Mouse (Mus musculus): ENCODE results near the gene Rubcn.
"Not testable (repeated sequence)": the region's sequence is repeated elsewhere in the genome, so short reads cannot be mapped to it uniquely, and the experiment has no call there.

Gene Rubcn

GRCm38 (mm10) chr16:32877343-32878156, at the start of gene Rubcn, which contains the start of gene Fyttd1:
Gene Rubcn, minus strand, starts transcription at chr16:32877766.
Gene Fyttd1, plus strand, starts transcription at chr16:32877500.
- DNase-seq: peak; percentile 97

GRCm38 (mm10) chr16:32927044-32927443, 49.5 kb upstream of the Rubcn start:
- no peak for DNase-seq

- peak; percentile 25 for DNase-seq
These were observed 49.1 kb upstream of the Rubcn start for GRCm38 (mm10) chr16:32926629-32927028.

GRCm38 (mm10) chr16:32915292-32916068, 37.9 kb upstream of the Rubcn start:
- DNase-seq: no peak

- DNase-seq: peak; percentile 93
These were observed 36.6 kb upstream of the Rubcn start, which contains the start of gene Lrch3 for GRCm38 (mm10) chr16:32913937-32914881. Gene Lrch3, plus strand, starts transcription at chr16:32914100.

GRCm38 (mm10) chr16:32913212-32913611, 35.6 kb upstream of the Rubcn start:
- DNase-seq: no peak

- no peak for DNase-seq
These were observed 29.2 kb upstream of the Rubcn start for GRCm38 (mm10) chr16:32906727-32907126.

- no peak for DNase-seq
These were observed 28.6 kb upstream of the Rubcn start for GRCm38 (mm10) chr16:32906186-32906585.

- DNase-seq: no peak
These were observed 24.5 kb upstream of the Rubcn start for GRCm38 (mm10) chr16:32902051-32902428.

GRCm38 (mm10) chr16:32901360-32902050, 23.9 kb upstream of the Rubcn start:
- DNase-seq: no peak

- no peak for DNase-seq
These were observed 18.6 kb upstream of the Rubcn start for GRCm38 (mm10) chr16:32896126-32896525.

GRCm38 (mm10) chr16:32889881-32890280, 12.3 kb upstream of the Rubcn start:
- DNase-seq: no peak

- no peak for DNase-seq
These were observed 10.4 kb upstream of the Rubcn start for GRCm38 (mm10) chr16:32887996-32888395.

- no peak for DNase-seq
These were observed 4.0 kb upstream of the Rubcn start for GRCm38 (mm10) chr16:32881538-32881937.

GRCm38 (mm10) chr16:32878972-32879926, 1.7 kb upstream of the Rubcn start:
- DNase-seq: no peak

GRCm38 (mm10) chr16:32878157-32878598, 612 bp upstream of the Rubcn start:
- DNase-seq: no peak

- no peak for DNase-seq
These were observed 735 bp downstream of the Rubcn start for GRCm38 (mm10) chr16:32876831-32877230.

GRCm38 (mm10) chr16:32875847-32876246, 1.7 kb downstream of the Rubcn start:
- DNase-seq: no peak

- DNase-seq: not testable (repeated sequence)
These were observed 2.3 kb downstream of the Rubcn start for GRCm38 (mm10) chr16:32875281-32875680.

GRCm38 (mm10) chr16:32873366-32873765, 4.2 kb downstream of the Rubcn start:
- DNase-seq: no peak

GRCm38 (mm10) chr16:32870231-32870630, 7.3 kb downstream of the Rubcn start:
- no peak for DNase-seq

All from right cerebral cortex, adult 18-20 months (tissue).